Mouse (Mus musculus) cortical plate, adult 2 months (tissue): ENCODE measurements at regions not wholly inside any gene's neighbourhood (a gene's known extent, or its start where the extent isn't known, plus 50 kb on each side); places are given as distances from the start of the nearest gene placed in this dataset.

Experiments used
- CTCF ChIP-seq: fragments of 200-500 bp; IDR thresholded peaks from 2 replicates; pipeline ENCODE4 v1.5.1; 2011; ENCODE audit warnings: mild to moderate bottlenecking, control low read depth, low read length; ENCODE audit not compliant: insufficient read depth; ENCODE audit errors: extremely low read depth
- POLR2A ChIP-seq: fragments of 200-500 bp; IDR thresholded peaks from 2 replicates; pipeline ENCODE4 v1.6.1; 2011; ENCODE audit warnings: mild to moderate bottlenecking, low read length, control low read depth; ENCODE audit not compliant: insufficient read depth; ENCODE audit errors: extremely low read depth

GRCm38 (mm10) chr12:45590191-45590590, 515.7 kb upstream of the Stxbp6 start:
- TF ChIP-seq CTCF, result no peak
- no peak for TF ChIP-seq POLR2A
